Mouse (Mus musculus) ES-E14 (cell line): ENCODE data around the gene Eya4.

ENCODE experiments used
- CHD2 ChIP-seq: IDR thresholded peaks from 2 replicates; pipeline ENCODE4 v1.6.1; 2014; ENCODE audit warnings: mild to moderate bottlenecking, low read depth, low read length, inconsistent platforms
- HCFC1 ChIP-seq: IDR thresholded peaks from 2 replicates; pipeline ENCODE4 v1.6.1; 2012; ENCODE audit warnings: low read length, inconsistent platforms, borderline replicate concordance; ENCODE audit not compliant: insufficient read depth
- MAFK ChIP-seq: IDR thresholded peaks from 2 replicates; pipeline ENCODE4 v1.6.1; 2014; ENCODE audit warnings: mild to moderate bottlenecking, low read depth, low read length, inconsistent platforms; ENCODE audit not compliant: insufficient read depth
- ZC3H11A ChIP-seq: IDR thresholded peaks from 2 replicates; pipeline ENCODE4 v1.6.1; 2012; ENCODE audit warnings: low read depth, mild to moderate bottlenecking, inconsistent platforms, low read length, borderline replicate concordance
- ZNF384 ChIP-seq: IDR thresholded peaks from 2 replicates; pipeline ENCODE4 v1.6.1; 2012; ENCODE audit warnings: low read depth, low read length, inconsistent platforms

DNA sequence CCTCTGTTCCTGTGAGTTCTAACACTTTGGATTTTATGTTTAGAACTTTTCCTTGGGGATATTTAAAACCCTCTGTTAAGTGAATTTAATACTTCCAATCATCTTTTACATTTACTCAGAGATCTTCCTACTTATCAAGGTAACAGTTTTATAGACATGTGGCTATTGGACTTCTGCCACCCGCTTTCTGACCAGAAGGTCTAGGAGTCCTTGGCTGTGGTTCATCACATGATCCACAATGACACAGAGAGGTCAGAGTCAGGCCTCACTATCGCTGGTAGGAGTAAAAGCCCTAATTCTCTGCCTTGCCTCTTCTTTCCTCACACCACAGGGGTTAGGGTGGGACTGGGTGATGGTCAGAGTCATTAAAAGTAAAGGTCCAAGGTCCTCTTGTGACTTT, 277.2 kb downstream of the Eya4 start:
- TF ChIP-seq HCFC1 (no peak), MAFK (no peak), ZNF384 (no peak), ZC3H11A (no peak), CHD2 (no peak)
